Mouse (Mus musculus): ENCODE data around the gene Rfx1.

Rfx1 gene

GRCm38 (mm10) chr8:84066291-84066930 is at the start of gene Rfx1:
Gene Rfx1, plus strand, starts transcription at chr8:84066834.
- peak; percentile 100 for DNase-seq (ENCODE audit: low read depth, low spot score)

GRCm38 (mm10) chr8:84019738-84020137 is 46.9 kb upstream of the Rfx1 start:
- DNase-seq (ENCODE audit: low read depth, low spot score), result no peak

- DNase-seq (ENCODE audit: low read depth, low spot score), result no peak
These were observed 45.5 kb upstream of the Rfx1 start, which contains the start of gene Palm3 for GRCm38 (mm10) chr8:84021096-84021495. Gene Palm3, plus strand, starts transcription at chr8:84021471.

- peak; percentile 49 for DNase-seq (ENCODE audit: low read depth, low spot score)
These were observed 45.1 kb upstream of the Rfx1 start for GRCm38 (mm10) chr8:84021569-84021968.

- DNase-seq (ENCODE audit: low read depth, low spot score), result peak; percentile 92
These were observed 43.5 kb upstream of the Rfx1 start for GRCm38 (mm10) chr8:84023085-84023484.

- no peak for DNase-seq (ENCODE audit: low read depth, low spot score)
These were observed 43.0 kb upstream of the Rfx1 start for GRCm38 (mm10) chr8:84023631-84024030.

- DNase-seq (ENCODE audit: low read depth, low spot score), result no peak
These were observed 42.5 kb upstream of the Rfx1 start for GRCm38 (mm10) chr8:84024171-84024570.

GRCm38 (mm10) chr8:84025863-84026262 is 40.8 kb upstream of the Rfx1 start:
- DNase-seq (ENCODE audit: low read depth, low spot score), result no peak

GRCm38 (mm10) chr8:84027449-84027848 is 39.2 kb upstream of the Rfx1 start:
- peak; percentile 66 for DNase-seq (ENCODE audit: low read depth, low spot score)

GRCm38 (mm10) chr8:84029272-84029671 is 37.4 kb upstream of the Rfx1 start:
- DNase-seq (ENCODE audit: low read depth, low spot score), result no peak

- DNase-seq (ENCODE audit: low read depth, low spot score), result peak; percentile 88
These were observed 33.9 kb upstream of the Rfx1 start for GRCm38 (mm10) chr8:84032777-84033176.

GRCm38 (mm10) chr8:84038015-84038414 is 28.6 kb upstream of the Rfx1 start:
- peak; percentile 56 for DNase-seq (ENCODE audit: low read depth, low spot score)

- peak; percentile 84 for DNase-seq (ENCODE audit: low read depth, low spot score)
These were observed 27.6 kb upstream of the Rfx1 start for GRCm38 (mm10) chr8:84039050-84039449.

- no peak for DNase-seq (ENCODE audit: low read depth, low spot score)
These were observed 24.3 kb upstream of the Rfx1 start, which contains the start of gene Il27ra for GRCm38 (mm10) chr8:84042066-84042947. Gene Il27ra, minus strand, starts transcription at chr8:84042589.

- DNase-seq (ENCODE audit: low read depth, low spot score), result no peak
These were observed 23.7 kb upstream of the Rfx1 start for GRCm38 (mm10) chr8:84042948-84043342.

GRCm38 (mm10) chr8:84044103-84044502 is 22.5 kb upstream of the Rfx1 start:
- DNase-seq (ENCODE audit: low read depth, low spot score), result no peak

GRCm38 (mm10) chr8:84044900-84045299 is 21.7 kb upstream of the Rfx1 start, which contains the start of gene Rln3:
Gene Rln3, minus strand, starts transcription at chr8:84045000.
- no peak for DNase-seq (ENCODE audit: low read depth, low spot score)

GRCm38 (mm10) chr8:84046505-84046904 is 20.1 kb upstream of the Rfx1 start:
- DNase-seq (ENCODE audit: low read depth, low spot score), result no peak

- DNase-seq (ENCODE audit: low read depth, low spot score), result no peak
These were observed 18.5 kb upstream of the Rfx1 start for GRCm38 (mm10) chr8:84048171-84048570.

- DNase-seq (ENCODE audit: low read depth, low spot score), result no peak
These were observed 13.9 kb upstream of the Rfx1 start for GRCm38 (mm10) chr8:84052746-84053145.

- DNase-seq (ENCODE audit: low read depth, low spot score), result no peak
These were observed 13.4 kb upstream of the Rfx1 start for GRCm38 (mm10) chr8:84053229-84053628.

- no peak for DNase-seq (ENCODE audit: low read depth, low spot score)
These were observed 8.8 kb upstream of the Rfx1 start for GRCm38 (mm10) chr8:84057827-84058226.

GRCm38 (mm10) chr8:84059226-84059625 is 7.4 kb upstream of the Rfx1 start:
- DNase-seq (ENCODE audit: low read depth, low spot score), result no peak

Measured in 3T3-L1 (cell line).